Mouse (Mus musculus): Measurements from ENCODE around the gene Catip.

Gene Catip

GRCm38 (mm10) chr1:74343161-74343560, 18.7 kb upstream of the Catip start:
- DNase-seq (ENCODE audit: low spot score in 2 of 2) = no peak

GRCm38 (mm10) chr1:74344163-74344916, 17.6 kb upstream of the Catip start:
- DNase-seq (ENCODE audit: low spot score in 2 of 2) = no peak

GRCm38 (mm10) chr1:74351185-74351769, 10.6 kb upstream of the Catip start:
- DNase-seq (ENCODE audit: low spot score in 2 of 2) = no peak

- DNase-seq (ENCODE audit: low spot score in 2 of 2) = peak in 1 of 2 experiments; percentile 41
These were observed 9.3 kb upstream of the Catip start for GRCm38 (mm10) chr1:74352532-74353096.

- DNase-seq (ENCODE audit: low spot score in 2 of 2) = no peak
These were observed 8.3 kb upstream of the Catip start for GRCm38 (mm10) chr1:74353453-74354229.

GRCm38 (mm10) chr1:74357531-74357930, 4.4 kb upstream of the Catip start:
- no peak for DNase-seq (ENCODE audit: low spot score in 2 of 2)

GRCm38 (mm10) chr1:74359952-74360517, 1.9 kb upstream of the Catip start:
- no peak for DNase-seq (ENCODE audit: low spot score in 2 of 2)

GRCm38 (mm10) chr1:74362325-74363229, 669 bp downstream of the Catip start:
- DNase-seq (ENCODE audit: low spot score in 2 of 2) = no peak

- peak; percentile 52 to 67 for DNase-seq (ENCODE audit: low spot score in 2 of 2)
These were observed 1.5 kb downstream of the Catip start for GRCm38 (mm10) chr1:74363437-74363836.

GRCm38 (mm10) chr1:74364270-74364669, 2.4 kb downstream of the Catip start:
- DNase-seq (ENCODE audit: low spot score in 2 of 2) = no peak

GRCm38 (mm10) chr1:74367886-74368645, 6.2 kb downstream of the Catip start:
- DNase-seq (ENCODE audit: low spot score in 2 of 2) = peak; percentile 78 to 86

- DNase-seq (ENCODE audit: low spot score in 2 of 2) = no peak
These were observed 8.1 kb downstream of the Catip start for GRCm38 (mm10) chr1:74370040-74370439.

GRCm38 (mm10) chr1:74373372-74373771, 11.5 kb downstream of the Catip start:
- DNase-seq (ENCODE audit: low spot score in 2 of 2) = no peak

- DNase-seq (ENCODE audit: low spot score in 2 of 2) = no peak
These were observed 13.1 kb downstream of the Catip start, which contains the start of gene Slc11a1 for GRCm38 (mm10) chr1:74374980-74375379. Slc11a1 (plus strand) TSS chr1:74375195.

GRCm38 (mm10) chr1:74375561-74375960, 13.7 kb downstream of the Catip start:
- no peak for DNase-seq (ENCODE audit: low spot score in 2 of 2)

- DNase-seq (ENCODE audit: low spot score in 2 of 2) = peak; percentile 68 to 77
These were observed 14.5 kb downstream of the Catip start for GRCm38 (mm10) chr1:74376396-74376795.

- no peak for DNase-seq (ENCODE audit: low spot score in 2 of 2)
These were observed 17.2 kb downstream of the Catip start for GRCm38 (mm10) chr1:74379058-74379504.

- no peak for DNase-seq (ENCODE audit: low spot score in 2 of 2)
These were observed 18.6 kb downstream of the Catip start for GRCm38 (mm10) chr1:74380484-74380883.

- DNase-seq (ENCODE audit: low spot score in 2 of 2) = no peak
These were observed 19.7 kb downstream of the Catip start for GRCm38 (mm10) chr1:74381588-74382021.

- DNase-seq (ENCODE audit: low spot score in 2 of 2) = no peak
These were observed 21.5 kb downstream of the Catip start for GRCm38 (mm10) chr1:74383385-74383784.
